In the genomic region with DNA sequence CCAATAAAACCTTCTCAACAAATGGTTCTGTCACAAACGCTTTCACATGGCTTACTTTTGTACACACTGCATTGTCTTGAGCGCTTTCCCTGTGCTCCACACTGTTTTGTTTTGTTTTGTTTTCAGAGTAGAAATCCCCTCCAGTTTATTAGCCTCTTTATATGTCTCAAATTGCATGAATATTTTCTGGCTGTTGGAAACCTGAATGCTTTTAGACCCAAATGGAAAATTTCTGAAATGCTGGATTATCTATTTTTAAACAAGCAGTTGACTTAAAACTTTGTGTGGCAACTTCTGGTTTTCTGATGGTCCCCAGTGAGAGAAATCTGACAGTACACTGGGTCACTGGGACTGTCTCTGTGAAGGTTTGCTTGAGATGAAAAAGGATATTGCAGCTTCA, we compare ENCODE assay signal across 14 mouse cellular contexts. TPM values are rescaled to one million over a fixed set of nuclear protein-coding genes. Genes with fewer than 3 reads are reported as not detected.
A peak's percentile ranks its signal among the peaks of the same experiment; 100 is the strongest.
DNase-seq lines count a peak whose midpoint lies in the region; ATAC-seq and TF ChIP-seq lines count a peak whose summit lies in the region.
"Had no signal": no experiment of that assay in that cellular context is flagged by ENCODE, and none has a peak within 500 bp of the region (broad histone marks: within the 10 kb centered on the region; RNA-seq: fewer than 3 reads in every experiment).

No protein-coding gene starts in this region.

- H3K4me2 ChIP-seq in midbrain, embryonic 13.5 days (replicated peaks) = peak overlapping the region; percentile 49
- no peak overlapping the region for H3K4me2 ChIP-seq in intestine, postnatal 0 days (replicated peaks; ENCODE audit: low read depth)
- H3K4me2 ChIP-seq: embryonic facial prominence, embryonic 13.5 days; heart, embryonic 11.5 days; limb, embryonic 12.5 days; stomach, embryonic 15.5 days had no signal

- H3K9me3 ChIP-seq in embryonic facial prominence, embryonic 10.5 days = no peaks in the 10 kb centered on the region
- no peaks in the 10 kb centered on the region for H3K9me3 ChIP-seq in hindbrain, embryonic 10.5 days
- H3K9me3 ChIP-seq in midbrain, embryonic 13.5 days = no peaks in the 10 kb centered on the region
- H3K9me3 ChIP-seq in intestine, postnatal 0 days (ENCODE audit: control insufficient read depth) = no peaks in the 10 kb centered on the region
- H3K9me3 ChIP-seq: embryonic facial prominence, embryonic 13.5 days; limb, embryonic 12.5 days; stomach, embryonic 15.5 days had no signal

- 59% methylated on average over 2 of the region's 2 CpGs for WGBS in embryonic facial prominence, embryonic 10.5 days
- 30% methylated on average over 2 of the region's 2 CpGs for WGBS in hindbrain, embryonic 10.5 days
- WGBS in midbrain, embryonic 13.5 days = 13% methylated on average over 2 of the region's 2 CpGs
- WGBS in intestine, postnatal 0 days = 80% methylated on average over 2 of the region's 2 CpGs

- no peak for TF ChIP-seq CTCF in intestine, postnatal 0 days (IDR thresholded peaks at IDR 0.05; ENCODE audit: low read depth)

- H3K4me3 ChIP-seq in embryonic facial prominence, embryonic 10.5 days = peak overlapping the region; percentile 35
- H3K4me3 ChIP-seq in hindbrain, embryonic 10.5 days = peak overlapping the region; percentile 45
- H3K4me3 ChIP-seq in midbrain, embryonic 13.5 days (replicated peaks) = peak overlapping the region; percentile 33
- no peak overlapping the region for H3K4me3 ChIP-seq in intestine, postnatal 0 days (ENCODE audit: low read depth, low read length)
- H3K4me3 ChIP-seq: embryonic facial prominence, embryonic 13.5 days; limb, embryonic 12.5 days; stomach, embryonic 15.5 days had no signal

- H3K36me3 ChIP-seq in embryonic facial prominence, embryonic 10.5 days (replicated peaks) = peaks cover 20% of the 10 kb centered on the region
- peaks cover 27% of the 10 kb centered on the region for H3K36me3 ChIP-seq in hindbrain, embryonic 10.5 days
- peaks cover 14% of the 10 kb centered on the region for H3K36me3 ChIP-seq in midbrain, embryonic 13.5 days
- peaks cover 21% of the 10 kb centered on the region for H3K36me3 ChIP-seq in intestine, postnatal 0 days (ENCODE audit: control insufficient read depth, insufficient read depth)

- H3K27ac ChIP-seq in embryonic facial prominence, embryonic 10.5 days (replicated peaks) = no peak overlapping the region
- peak overlapping the region; percentile 75 for H3K27ac ChIP-seq in hindbrain, embryonic 10.5 days
- H3K27ac ChIP-seq in midbrain, embryonic 13.5 days = no peak overlapping the region
- H3K27ac ChIP-seq in intestine, postnatal 0 days (ENCODE audit: low read depth, low read length) = no peak overlapping the region
- H3K27ac ChIP-seq: embryonic facial prominence, embryonic 13.5 days; limb, embryonic 12.5 days; stomach, embryonic 15.5 days had no signal

- H3K27me3 ChIP-seq in embryonic facial prominence, embryonic 10.5 days (replicated peaks; ENCODE audit: low read depth, poor library complexity, severe bottlenecking) = no peaks in the 10 kb centered on the region
- no peaks in the 10 kb centered on the region for H3K27me3 ChIP-seq in hindbrain, embryonic 10.5 days (ENCODE audit: insufficient read depth, poor library complexity, severe bottlenecking)
- no peaks in the 10 kb centered on the region for H3K27me3 ChIP-seq in midbrain, embryonic 13.5 days
- H3K27me3 ChIP-seq in intestine, postnatal 0 days (replicated peaks; ENCODE audit: control insufficient read depth, insufficient read depth, low read length) = no peaks in the 10 kb centered on the region
- H3K27me3 ChIP-seq: limb, embryonic 12.5 days; stomach, embryonic 15.5 days had no signal

- peaks cover 88% of the 10 kb centered on the region for H3K4me1 ChIP-seq in embryonic facial prominence, embryonic 10.5 days
- peaks cover 84% of the 10 kb centered on the region for H3K4me1 ChIP-seq in hindbrain, embryonic 10.5 days (replicated peaks)
- H3K4me1 ChIP-seq in midbrain, embryonic 13.5 days (replicated peaks) = peaks cover 63% of the 10 kb centered on the region
- H3K4me1 ChIP-seq in intestine, postnatal 0 days (replicated peaks; ENCODE audit: control insufficient read depth, insufficient read depth, low read length) = no peaks in the 10 kb centered on the region

- H3K9ac ChIP-seq in midbrain, embryonic 13.5 days (replicated peaks) = peak overlapping the region; percentile 49; the same call in 1 of the 2 replicates
- H3K9ac ChIP-seq in intestine, postnatal 0 days (ENCODE audit: low read depth, low read length) = no peak overlapping the region
- H3K9ac ChIP-seq: embryonic facial prominence, embryonic 13.5 days; limb, embryonic 12.5 days; stomach, embryonic 15.5 days had no signal

- no peak for ATAC-seq in midbrain, embryonic 13.5 days
- ATAC-seq in CD4-positive, CD25-positive, alpha-beta regulatory T cell, adult 4 months = no peak
- no peak for ATAC-seq in intestine, postnatal 0 days

- peak; percentile 24 for DNase-seq in adipocyte (ENCODE audit: low spot score)
- DNase-seq in embryonic facial prominence, embryonic 10.5 days (ENCODE audit: low spot score) = no peak
- DNase-seq in hindbrain, embryonic 10.5 days (ENCODE audit: low spot score) = no peak
- no peak for DNase-seq in B cell, adult 2 months
- DNase-seq in thymus, postnatal 10 days (ENCODE audit: low spot score in 2 of 2) = no peak
- DNase-seq: gastrocnemius, postnatal 14 days; kidney, postnatal 14 days had no signal

RNA-seq across cellular contexts. Expression of gene Zbtb18, which starts 6.8 kb away (rescaled TPM):
- 2.1 and 3.4 TPM in 2 replicates for polyA plus RNA-seq in embryonic facial prominence, embryonic 10.5 days (2016; fragmentation: Nextera tagmentation; extraction: Ambion mirVana)
- polyA plus RNA-seq in hindbrain, embryonic 10.5 days (2016; fragmentation: Nextera tagmentation; extraction: Ambion mirVana) = 7.8 and 8.4 TPM in 2 replicates
- polyA plus RNA-seq in midbrain, embryonic 13.5 days (2015; fragmentation: Nextera tagmentation; extraction: Ambion mirVana) = 14.0 and 20.6 TPM in 2 replicates
- polyA plus RNA-seq in CD4-positive, CD25-positive, alpha-beta regulatory T cell, adult 4 months (2017; shearing (Covaris generic)) = 1 to 10 TPM; 1.7 to 3.2 TPM
- polyA plus RNA-seq in intestine, postnatal 0 days (2015; fragmentation: Nextera tagmentation; extraction: Ambion mirVana) = 2.5 and 3.1 TPM in 2 replicates
